Mouse (Mus musculus): Measurements from ENCODE around the gene Ntn4.

Ntn4 gene

DNA sequence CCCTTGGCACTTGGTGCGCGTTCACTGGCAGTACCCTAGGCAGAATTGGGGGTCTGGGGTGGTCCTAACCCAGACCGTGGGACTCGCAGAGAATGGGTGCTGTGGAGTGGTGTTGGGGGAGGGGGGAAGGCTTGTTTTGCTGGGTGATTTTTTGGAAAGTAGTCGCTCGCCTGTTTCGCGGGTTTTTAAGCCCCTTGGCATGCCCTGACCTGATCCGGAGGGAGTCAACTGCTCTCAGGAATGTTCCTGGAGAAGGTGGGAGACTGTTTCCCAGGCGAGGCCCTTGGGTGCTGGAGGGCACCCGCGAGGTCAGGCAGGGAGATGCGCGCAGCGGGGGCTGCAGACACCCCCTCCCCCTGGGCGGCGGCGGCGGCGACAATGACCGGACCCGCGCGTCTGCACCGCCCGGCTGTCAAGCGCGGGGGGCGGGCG, at the start of gene Ntn4:
Gene Ntn4 (plus strand): TSS at position 161 of the 432 bp plus-strand sequence.
- no peak for DNase-seq (ENCODE audit: low spot score)

DNA sequence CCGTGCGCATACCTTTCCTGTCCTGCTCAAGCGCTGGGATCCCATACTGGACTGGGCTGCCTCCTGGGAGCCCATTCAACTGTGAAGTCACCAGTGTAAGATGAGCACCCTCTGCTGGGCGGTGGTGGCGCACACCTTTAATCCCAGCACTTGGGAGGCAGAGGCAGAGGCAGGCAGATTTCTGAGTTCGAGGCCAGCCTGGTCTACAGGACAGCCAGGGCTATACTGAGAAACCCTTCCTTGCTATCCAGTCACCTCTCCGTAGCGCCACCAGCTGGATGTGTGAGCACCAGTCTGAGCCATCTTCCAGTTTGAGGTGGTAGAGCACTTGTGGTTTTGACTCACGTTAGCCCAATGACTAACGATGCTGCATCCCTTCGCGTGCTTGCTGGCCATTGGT, 48.0 kb upstream of the Ntn4 start:
- no peak for DNase-seq (ENCODE audit: low spot score)

DNA sequence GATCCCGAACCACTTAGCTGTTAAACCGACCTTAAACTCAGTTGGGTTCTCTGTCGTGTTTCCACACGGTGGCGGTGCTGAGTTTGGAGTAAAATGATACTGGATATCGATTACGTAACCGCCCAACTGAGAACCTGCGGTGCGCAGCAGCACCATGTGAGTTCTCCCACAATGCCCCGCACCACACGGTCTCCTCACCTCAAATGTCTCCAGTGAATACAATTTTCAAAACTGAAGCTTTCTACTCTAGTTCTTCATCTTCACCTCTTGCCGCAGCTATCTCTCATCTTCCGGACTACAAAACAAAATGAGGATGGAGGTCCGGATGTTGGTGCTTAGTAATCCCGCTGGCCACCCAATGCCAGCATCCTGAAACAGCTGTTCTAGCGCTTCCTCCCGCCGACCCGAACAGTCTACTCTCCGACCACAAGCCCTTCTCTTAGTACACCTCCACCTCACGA, 46.4 kb upstream of the Ntn4 start:
- peak; percentile 80 for DNase-seq (ENCODE audit: low spot score)

DNA sequence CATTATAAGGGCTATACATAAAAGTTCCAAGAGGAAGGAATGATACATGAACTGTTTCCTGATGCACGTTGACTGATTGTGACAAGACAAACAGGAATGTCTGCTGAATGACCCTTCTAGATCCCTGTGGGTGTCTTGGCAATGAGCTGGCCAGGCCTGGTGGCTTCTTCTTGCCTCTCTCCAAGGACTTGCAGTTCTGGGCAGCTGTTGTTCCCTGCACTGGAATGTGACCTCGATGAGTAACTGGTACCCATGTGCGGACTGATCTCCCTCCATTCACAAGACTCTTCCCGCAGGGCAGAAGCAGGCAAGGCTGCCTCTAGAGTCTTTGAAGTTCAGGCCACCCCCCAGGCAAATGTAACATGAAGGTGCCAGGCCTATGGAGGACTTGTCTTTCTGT, 44.6 kb upstream of the Ntn4 start:
- DNase-seq (ENCODE audit: low spot score): no peak

DNA sequence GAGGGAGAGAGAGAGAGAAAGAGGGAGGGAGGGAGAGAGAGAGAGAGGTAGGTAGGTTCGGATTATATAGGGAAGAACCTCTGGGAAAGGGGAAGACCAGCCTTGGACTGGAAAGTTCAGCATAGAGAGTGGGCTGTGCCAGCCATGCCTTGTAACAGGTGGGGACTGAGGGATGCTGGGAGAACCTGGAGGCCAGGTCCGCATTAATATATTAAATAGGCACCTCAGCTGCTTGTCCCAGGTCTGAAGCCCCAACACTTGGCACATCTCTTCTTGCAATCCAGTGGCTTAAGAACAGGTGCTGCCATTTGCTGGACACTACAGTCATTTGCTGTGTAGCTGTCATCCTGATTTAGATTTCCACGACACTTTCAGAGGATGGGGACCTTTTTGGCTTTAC, 43.8 kb upstream of the Ntn4 start:
- DNase-seq (ENCODE audit: low spot score): no peak

DNA sequence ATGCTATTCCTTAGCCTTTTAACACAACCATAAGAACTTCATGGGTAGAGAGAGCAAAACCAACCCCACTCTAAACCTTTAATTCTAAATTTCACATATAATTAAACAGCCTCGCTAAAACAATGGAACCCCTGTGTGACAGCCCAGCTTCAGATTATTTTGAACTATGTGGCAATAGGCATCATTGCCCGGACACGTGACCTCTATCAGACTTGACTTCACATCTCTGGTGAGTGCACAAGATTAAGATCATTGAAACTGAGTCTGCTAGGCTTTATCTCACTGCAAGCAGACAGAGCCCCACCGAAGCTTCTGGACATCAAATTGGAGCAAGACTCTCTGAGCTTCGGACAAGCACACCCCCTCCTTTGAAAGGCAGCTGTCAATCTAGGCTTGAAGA, 38.2 kb upstream of the Ntn4 start:
- DNase-seq (ENCODE audit: low spot score): no peak

DNA sequence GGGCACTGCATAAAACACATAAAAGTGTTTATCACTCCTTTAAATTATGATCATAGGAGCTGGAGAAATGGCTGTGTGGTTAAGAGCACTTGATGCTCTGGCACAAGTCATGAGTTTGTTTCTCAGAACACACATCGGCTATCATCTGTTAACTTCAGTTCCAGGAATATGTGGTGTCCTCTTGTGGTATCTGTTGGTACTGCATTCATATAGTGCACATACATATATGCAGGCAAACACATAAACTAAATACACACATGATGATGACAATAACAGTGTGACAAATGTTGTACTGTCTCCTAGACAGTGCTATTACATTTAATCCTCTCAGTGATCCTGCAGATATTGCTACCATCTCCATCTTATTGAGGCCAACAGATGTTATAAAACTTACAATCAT, 37.2 kb upstream of the Ntn4 start:
- DNase-seq (ENCODE audit: low spot score): peak; percentile 7

DNA sequence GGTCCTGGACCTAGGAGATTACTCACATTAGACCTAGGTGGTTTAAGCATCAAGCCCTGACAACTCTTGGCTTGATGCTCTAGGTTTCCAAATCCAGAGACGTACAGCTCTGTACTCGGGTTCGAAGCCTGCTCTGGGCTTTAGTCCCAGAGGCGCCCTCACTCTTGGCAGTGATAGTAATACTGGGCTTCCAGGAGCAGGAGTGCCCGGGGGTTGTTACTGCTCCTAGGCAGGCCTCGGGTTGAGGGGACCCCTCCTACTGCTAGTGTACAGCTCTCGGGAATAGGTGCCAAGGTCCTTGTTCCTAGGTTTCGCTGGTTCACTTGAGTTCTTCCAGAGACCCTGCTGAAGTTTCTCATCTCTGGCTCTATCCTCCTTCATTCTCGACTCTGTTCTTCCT, 34.2 kb upstream of the Ntn4 start:
- peak; percentile 0 for DNase-seq (ENCODE audit: low spot score)

DNA sequence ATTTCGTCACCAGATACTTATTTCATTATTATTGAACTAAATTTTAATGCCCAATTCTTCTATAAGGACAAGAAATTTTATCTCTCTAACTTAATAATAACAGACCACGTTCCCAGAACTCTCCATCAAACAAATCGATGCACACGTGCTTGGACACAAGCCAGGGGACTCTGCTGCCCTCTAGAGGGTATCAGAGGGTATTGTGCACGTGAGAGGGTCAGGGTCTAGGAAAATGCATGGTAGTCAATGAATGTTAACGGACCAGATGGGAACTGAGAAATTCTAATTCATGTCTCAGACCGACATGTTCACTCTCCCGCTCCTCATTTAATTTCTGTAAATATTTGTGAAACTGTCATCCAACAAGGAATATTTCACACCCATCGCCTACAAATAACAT, 32.4 kb upstream of the Ntn4 start:
- DNase-seq (ENCODE audit: low spot score): peak; percentile 59

DNA sequence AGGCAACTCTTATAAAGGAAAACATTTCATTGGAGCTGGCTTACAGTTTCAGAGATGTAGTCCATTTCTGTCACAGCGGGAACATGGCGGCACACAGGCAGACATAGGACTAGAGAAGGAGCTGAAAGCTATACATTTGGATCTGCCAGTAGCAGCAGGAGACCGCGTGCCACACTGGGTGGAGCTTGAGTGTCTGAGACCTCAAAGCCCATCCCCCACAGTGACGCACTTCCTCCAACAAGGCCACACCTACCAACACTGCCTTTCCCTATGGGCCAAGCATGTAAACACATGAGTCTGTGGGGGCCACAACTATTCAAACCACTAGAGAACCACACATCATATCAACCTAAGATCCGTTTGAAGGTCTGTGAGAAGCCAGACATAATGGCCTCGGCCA, 31.2 kb upstream of the Ntn4 start:
- no peak for DNase-seq (ENCODE audit: low spot score)

DNA sequence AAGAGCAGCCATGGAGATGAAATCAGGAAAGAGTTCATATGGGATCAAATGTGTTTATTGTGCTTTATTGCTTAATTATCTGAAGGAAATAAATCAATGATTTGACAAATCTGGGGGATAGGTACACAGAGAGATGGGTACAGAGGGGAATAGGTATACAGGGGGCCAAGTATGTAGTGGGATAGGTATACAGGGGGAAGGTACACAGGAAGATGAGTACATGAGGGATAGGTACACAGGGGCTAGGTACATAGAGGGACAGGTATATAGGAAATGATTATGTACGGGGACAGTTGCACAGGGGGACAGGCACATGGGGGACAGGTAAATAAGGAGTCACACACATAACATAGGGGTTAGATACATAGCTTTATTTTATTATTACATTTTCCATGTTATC, 29.6 kb upstream of the Ntn4 start:
- DNase-seq (ENCODE audit: low spot score): no peak

DNA sequence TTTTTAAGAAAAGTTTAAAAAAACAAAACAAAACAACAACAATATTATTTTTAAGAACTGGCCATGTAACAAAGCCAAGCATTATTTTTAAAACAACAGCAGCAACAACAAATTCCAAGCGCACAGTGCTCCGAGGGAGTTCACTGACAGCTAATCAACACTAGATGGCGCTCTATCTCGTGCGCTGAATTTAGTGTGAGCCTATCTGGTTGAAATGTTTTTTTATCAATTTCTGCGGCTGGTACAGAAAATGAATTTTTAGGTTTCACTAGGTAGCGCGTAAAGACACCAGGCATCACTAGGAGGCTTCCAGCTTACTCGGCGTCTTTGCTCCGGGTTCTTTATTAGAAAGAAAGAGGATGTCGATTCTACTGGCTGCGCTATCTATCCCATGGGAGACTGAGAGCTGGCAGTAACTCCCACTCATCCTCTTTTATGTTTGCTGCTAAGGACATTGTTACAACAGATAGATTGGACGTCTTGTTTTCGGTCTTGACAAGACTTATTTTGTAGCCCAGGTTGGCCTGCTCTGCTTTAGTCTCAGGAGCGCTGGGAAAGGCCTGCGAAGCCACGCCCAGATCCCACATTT, 29.0 kb upstream of the Ntn4 start:
- no peak for DNase-seq (ENCODE audit: low spot score)

DNA sequence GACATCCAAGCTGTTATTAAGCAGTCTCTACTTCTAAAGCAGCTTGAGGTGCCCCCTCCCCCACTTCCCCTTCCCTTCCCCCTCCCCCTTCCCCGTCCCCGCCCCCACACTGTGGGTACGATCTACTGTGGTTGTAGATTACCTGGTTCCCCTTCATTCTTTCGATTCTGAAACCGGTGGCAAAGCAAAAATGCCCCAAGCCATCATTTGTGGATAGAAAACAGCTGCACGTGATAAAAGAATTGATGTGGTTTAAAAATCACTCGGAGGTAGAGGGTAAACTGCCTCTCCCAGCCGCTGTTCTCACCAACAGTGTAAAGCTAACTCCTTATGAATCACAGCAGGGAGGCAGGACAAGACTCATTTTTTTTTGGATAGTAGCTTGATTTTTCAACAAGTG, 25.6 kb upstream of the Ntn4 start:
- DNase-seq (ENCODE audit: low spot score): no peak

DNA sequence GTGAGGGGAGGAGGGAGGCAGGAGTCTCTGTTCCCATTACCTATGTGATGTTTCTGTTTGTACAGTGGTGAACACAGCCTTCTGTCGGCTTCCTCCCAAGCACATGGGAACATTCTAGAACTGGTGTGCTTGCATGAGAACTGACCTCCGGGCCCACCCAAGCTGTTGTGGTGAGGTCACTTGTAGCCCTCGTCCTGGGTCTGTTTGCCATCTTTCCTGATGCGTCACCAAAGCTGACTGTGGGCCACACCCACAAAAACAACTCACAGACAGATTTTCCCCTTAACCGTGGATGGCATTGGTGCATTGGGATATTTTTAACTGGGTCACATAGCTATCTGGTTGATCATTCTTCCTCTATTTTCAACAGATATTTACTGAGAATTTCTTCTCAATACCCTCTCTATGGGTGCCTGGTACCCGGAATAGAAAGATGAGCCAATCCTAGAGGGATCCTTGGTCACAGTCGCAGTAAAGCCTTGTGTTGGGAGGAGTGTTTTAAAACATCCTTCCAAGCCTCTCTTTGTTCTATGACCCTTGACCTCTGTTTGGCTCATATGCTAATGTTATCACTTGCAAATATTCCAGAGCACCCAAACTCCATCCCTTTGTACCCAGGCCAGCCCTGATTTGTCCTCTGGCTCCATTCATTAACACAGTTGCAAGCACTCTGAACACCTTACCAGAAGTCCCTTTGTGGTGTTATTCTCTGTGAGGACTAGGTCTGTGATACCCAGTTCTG, 19.9 kb upstream of the Ntn4 start:
- DNase-seq (ENCODE audit: low spot score): peak; percentile 0

DNA sequence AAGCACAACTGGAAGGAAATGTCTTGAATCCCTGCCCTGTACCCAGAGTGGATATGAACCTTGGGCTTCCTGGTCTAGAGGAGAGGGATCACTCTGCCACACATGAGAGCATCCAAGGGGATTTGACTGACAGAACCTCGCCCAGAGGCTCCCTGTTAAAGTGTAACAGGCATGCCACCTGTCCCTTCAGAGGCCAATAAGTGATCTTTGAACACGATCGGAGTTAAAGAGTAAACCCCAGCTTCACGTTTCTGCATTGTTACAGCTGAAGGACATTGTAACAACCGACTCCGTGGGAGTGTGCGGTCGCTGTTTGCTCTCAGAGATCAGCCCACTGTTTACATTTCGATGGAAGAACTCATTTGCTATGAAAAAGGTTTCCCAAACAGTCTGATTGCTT, 16.8 kb upstream of the Ntn4 start:
- DNase-seq (ENCODE audit: low spot score): peak; percentile 0

DNA sequence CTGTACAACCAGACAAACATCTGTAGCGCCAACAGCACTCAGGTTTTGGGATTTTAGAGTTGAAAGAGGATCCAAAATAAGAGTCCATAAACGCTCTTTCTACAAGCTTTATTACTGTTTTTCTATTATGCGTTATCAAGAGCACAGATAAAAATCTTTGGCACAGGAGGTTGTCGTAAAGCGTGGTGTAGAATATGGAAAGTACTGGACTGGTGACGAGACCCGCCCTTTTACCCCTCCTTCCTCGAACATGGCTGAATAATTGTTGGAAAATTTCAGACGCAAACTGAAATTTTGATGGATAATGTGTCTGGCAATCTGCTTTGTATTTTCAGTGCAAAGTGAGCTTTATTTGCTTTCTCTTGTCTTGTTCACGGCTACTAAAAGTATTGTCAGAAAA, 16.3 kb upstream of the Ntn4 start:
- DNase-seq (ENCODE audit: low spot score): peak; percentile 0

DNA sequence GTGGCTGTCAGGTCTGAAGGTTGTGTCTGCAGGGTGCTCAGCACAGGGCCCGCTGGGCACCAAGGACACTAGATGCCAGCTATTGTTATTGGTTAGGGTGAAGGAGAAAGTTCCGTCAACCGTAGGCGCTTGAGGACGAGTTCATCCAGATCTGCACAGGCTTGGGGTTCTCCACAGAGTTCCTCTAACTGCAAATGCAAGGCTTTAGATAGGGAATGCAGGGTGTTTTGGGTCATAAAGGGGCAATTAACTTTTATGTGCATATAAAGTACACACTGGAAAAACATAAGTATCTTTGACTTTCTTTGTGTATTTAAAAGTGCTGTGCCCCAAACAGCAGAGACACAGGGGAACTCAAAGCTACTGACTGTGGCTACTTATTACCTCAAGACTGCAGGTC, 10.2 kb upstream of the Ntn4 start:
- no peak for DNase-seq (ENCODE audit: low spot score)

DNA sequence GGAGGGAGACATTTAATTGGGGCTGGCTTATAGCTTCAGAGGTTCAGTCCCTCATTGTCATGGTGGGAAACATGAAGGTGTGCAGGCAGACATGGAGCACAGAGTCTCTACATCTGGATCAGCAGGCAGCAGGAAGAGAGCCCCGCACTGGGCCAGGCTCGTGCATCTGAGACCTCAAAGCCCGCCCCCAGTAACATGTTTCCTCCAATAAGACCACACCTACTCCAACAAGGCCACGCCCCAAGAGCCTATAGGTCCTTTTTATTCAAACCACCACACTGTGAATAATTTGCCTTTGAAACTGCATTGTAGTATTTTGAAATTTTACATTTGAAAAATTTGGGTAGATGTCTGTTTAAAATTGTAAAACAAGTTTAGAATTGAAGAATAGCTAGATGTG, 8.4 kb upstream of the Ntn4 start:
- DNase-seq (ENCODE audit: low spot score): no peak

DNA sequence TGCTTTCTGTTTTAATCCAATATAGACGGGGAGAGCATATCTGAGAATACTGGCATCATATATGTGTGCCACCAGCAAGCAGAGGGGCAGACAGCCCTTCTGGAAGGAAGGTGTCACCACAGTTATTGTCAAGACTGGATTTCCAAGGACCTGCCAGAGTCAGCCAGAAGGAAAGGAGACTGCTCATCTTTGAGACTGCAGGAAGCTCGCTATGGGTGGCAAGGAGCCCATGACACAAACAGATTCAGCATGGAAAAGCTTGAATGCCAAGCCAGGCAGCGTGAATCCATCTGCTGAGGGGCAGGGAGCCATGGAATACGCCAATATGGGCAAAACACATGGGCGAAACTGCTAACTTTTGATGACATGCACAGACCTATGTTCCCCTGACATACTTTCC, 6.9 kb upstream of the Ntn4 start:
- DNase-seq (ENCODE audit: low spot score): no peak

DNA sequence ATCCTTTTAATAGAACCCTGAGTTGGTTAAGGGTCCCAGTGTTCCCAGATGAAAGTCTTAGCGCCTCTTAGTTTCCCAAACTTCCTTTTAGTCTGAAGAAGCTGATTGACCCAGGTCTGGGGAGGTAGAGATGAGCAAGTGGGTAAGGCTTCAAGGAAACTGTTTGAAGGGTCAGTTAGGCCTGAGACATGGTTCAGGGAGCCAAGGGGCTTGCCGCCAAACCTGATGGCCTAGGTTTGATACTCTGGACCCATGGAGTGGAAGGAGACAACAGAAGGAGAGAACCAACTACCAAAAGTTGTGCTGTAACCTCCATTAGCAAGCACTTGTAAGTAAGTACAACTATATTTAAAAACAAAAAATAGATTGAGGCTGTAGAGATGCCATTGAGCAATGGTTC, 6.5 kb upstream of the Ntn4 start:
- DNase-seq (ENCODE audit: low spot score): peak; percentile 0

DNA sequence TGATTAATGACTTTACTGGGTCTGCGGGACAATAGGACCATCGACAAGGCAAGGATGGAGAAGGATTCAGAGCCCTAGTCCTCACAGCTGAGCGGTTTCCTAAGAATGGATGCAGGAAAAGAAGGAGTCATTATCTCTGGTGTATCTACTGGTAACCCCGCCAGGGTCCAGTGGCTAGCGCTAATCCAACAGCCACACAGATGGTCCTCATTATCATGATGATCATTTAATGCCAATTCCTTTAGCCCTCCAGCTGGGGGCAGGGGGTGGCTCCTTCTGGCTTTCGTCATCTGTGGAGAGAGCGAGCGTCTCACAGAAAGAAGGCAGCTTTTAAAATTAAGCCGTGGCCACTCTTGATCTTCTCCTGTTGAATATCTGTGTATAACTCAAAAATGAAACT, 4.5 kb upstream of the Ntn4 start:
- peak; percentile 62 for DNase-seq (ENCODE audit: low spot score)

DNA sequence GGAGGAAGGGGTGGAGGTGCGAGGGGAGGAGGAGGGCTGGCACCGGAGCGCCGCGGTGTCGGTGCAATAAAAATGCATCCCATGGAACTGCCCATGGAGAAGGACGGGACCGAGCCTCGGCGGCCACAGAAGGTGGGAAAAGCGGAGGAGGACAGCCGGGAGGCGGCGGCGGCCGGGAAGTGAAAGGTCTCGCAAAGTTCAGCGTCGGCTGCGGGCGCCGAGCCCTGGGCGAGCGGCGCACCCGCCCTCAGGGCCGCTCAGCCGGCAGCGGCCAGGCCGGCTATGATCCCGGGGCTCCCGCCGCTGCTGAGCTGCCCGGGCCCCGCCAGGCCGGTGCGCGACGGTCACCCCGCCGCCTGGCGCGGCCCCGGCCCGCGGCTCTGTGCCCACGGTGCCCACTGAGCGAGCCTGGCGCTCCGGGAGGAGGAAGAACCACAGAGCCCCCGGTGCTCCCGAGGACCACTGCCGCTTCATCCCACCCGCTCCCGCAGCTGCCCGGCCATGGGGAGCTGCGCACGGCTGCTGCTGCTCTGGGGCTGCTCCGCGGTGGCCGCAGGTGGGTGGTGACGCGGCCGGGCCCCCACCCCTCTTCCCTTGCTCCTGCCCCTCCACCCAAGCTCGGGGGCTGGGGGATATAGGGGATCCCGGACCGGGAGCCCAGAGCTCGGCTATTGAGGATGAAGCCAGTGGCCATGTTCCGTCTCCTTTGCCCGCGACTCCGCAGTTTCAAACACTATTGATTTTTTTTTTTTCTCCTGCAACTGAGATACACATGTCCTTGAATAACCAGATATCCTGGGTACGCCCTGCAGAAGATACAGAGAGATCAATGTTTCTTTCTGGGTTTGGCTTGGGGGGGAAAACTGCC, 706 bp downstream of the Ntn4 start:
- DNase-seq (ENCODE audit: low spot score): peak; percentile 69

Measured in retina, embryonic 14.5 days (tissue).